Mouse (Mus musculus): ENCODE measurements around the gene Ryr3.

- TF ChIP-seq CTCF (IDR thresholded peaks at IDR 0.05; ENCODE audit: low read depth) (no peak), EP300 (IDR thresholded peaks at IDR 0.05; ENCODE audit: low read depth) (no peak)
These were observed 29.7 kb downstream of the Ryr3 start for GRCm38 (mm10) chr2:113187158-113187557.
